Mouse (Mus musculus) stomach, embryonic 16.5 days (tissue): ENCODE results near the gene Capza2. TPM values are rescaled to one million over a fixed set of nuclear protein-coding genes. Genes with fewer than 3 reads are reported as not detected.

ENCODE experiments used
- polyA plus RNA-seq: library from polyadenylated mRNA; unstranded; fragments of >200 nt; fragmentation: Nextera tagmentation; extraction: Ambion mirVana; gene quantifications from 2 replicates; pipeline ENCODE4 v1.2.1, GENCODE M21; 2015

The Capza2 gene
- polyA plus RNA-seq, 1 experiment from 2014 or later, result 241 TPM

Other genes starting within 250 kb of the Capza2 start
- 12.3 and 13.4 TPM in 2 replicates for gene Met, start 172.4 kb upstream of the Capza2 start, polyA plus RNA-seq
- gene St7, start 56.7 kb downstream of the Capza2 start, polyA plus RNA-seq, result 19.7 and 21.5 TPM in 2 replicates